Mouse (Mus musculus): ENCODE measurements around the gene Large1.

GRCm38 (mm10) chr8:73226841-73227240, 126.5 kb downstream of the Large1 start:
- TF ChIP-seq CTCF (IDR thresholded peaks at IDR 0.05; ENCODE audit: low read depth, low read length) (no peak), POLR2A (IDR thresholded peaks at IDR 0.05; ENCODE audit: borderline replicate concordance, low read depth, low read length) (no peak)

All from bone marrow macrophage, adult 2 months (primary cell).